ENCODE assay signal across 19 mouse cellular contexts in genomic region chr8:78277411-78277810, GRCm38 (mm10).
A peak's percentile ranks its signal among the peaks of the same experiment; 100 is the strongest.
DNase-seq lines count a peak whose midpoint lies in the region; ATAC-seq lines count a peak whose summit lies in the region.
"Had no signal": no experiment of that assay in that cellular context is flagged by ENCODE, and none has a peak within 500 bp of the region (broad histone marks: within the 10 kb centered on the region; RNA-seq: fewer than 3 reads in every experiment).

No protein-coding gene starts in this region.

- no peak overlapping the region for H3K9ac ChIP-seq in forebrain, embryonic 16.5 days (replicated peaks; ENCODE audit: low read depth, low read length)
- H3K9ac ChIP-seq in forebrain, embryonic 13.5 days, result no peak overlapping the region
- H3K9ac ChIP-seq: heart, embryonic 15.5 days had no signal

- 47% methylated on average over 2 of the region's 2 CpGs for WGBS in forebrain, embryonic 16.5 days
- 65% methylated on average over 2 of the region's 2 CpGs for WGBS in forebrain, embryonic 13.5 days

- peak; percentile 55 to 57 for DNase-seq in cerebellum, postnatal 10 days
- DNase-seq in cerebellum, adult 9-11 months, result no peak
- peak; percentile 39 for DNase-seq in left cerebral cortex, postnatal 4 days
- DNase-seq in left cerebral cortex, postnatal 36 days (ENCODE audit: low spot score in 2 of 2), result no peak
- peak; percentile 46 for DNase-seq in 3T3-L1 (ENCODE audit: low read depth, low spot score)
- no peak for DNase-seq in layer of hippocampus, adult 11-12 months (ENCODE audit: low spot score)
- DNase-seq: adrenal gland, adult 2 months; adrenal gland, postnatal 25 days; cerebellum, adult 2 months; gastrocnemius, postnatal 14 days; heart, adult 2 months; heart, postnatal 14 days; kidney, adult 11 months had no signal

- H3K27ac ChIP-seq in forebrain, embryonic 16.5 days (ENCODE audit: low read length), result no peak overlapping the region
- no peak overlapping the region for H3K27ac ChIP-seq in forebrain, embryonic 13.5 days
- H3K27ac ChIP-seq: embryonic facial prominence, embryonic 10.5 days; heart, adult 2 months; heart, embryonic 15.5 days had no signal

- no peak overlapping the region for H3K4me3 ChIP-seq in forebrain, embryonic 16.5 days (replicated peaks; ENCODE audit: low read length)
- no peak overlapping the region for H3K4me3 ChIP-seq in forebrain, embryonic 13.5 days
- H3K4me3 ChIP-seq: embryonic facial prominence, embryonic 10.5 days; heart, adult 2 months; heart, embryonic 15.5 days had no signal

- H3K4me2 ChIP-seq in forebrain, embryonic 16.5 days (ENCODE audit: low read length), result no peak overlapping the region
- H3K4me2 ChIP-seq in forebrain, embryonic 13.5 days, result no peak overlapping the region
- H3K4me2 ChIP-seq: heart, embryonic 11.5 days; heart, embryonic 15.5 days had no signal

- no peaks in the 10 kb centered on the region for H3K36me3 ChIP-seq in forebrain, embryonic 16.5 days (ENCODE audit: control insufficient read depth, insufficient read depth)
- no peaks in the 10 kb centered on the region for H3K36me3 ChIP-seq in forebrain, embryonic 13.5 days (ENCODE audit: poor library complexity, severe bottlenecking)
- H3K36me3 ChIP-seq: embryonic facial prominence, embryonic 10.5 days; heart, embryonic 15.5 days had no signal

- no peaks in the 10 kb centered on the region for H3K9me3 ChIP-seq in forebrain, embryonic 16.5 days (ENCODE audit: control insufficient read depth, low read length)
- H3K9me3 ChIP-seq in forebrain, embryonic 13.5 days (replicated peaks), result no peaks in the 10 kb centered on the region
- H3K9me3 ChIP-seq: embryonic facial prominence, embryonic 10.5 days; heart, embryonic 15.5 days had no signal

- no peaks in the 10 kb centered on the region for H3K4me1 ChIP-seq in forebrain, embryonic 16.5 days (replicated peaks; ENCODE audit: control insufficient read depth, insufficient read depth, low read length)
- H3K4me1 ChIP-seq in forebrain, embryonic 13.5 days, result no peaks in the 10 kb centered on the region
- H3K4me1 ChIP-seq: embryonic facial prominence, embryonic 10.5 days; heart, embryonic 15.5 days had no signal

- ATAC-seq in forebrain, embryonic 16.5 days, result peak; percentile 75; the same call in 1 of the 2 replicates
- ATAC-seq in forebrain, embryonic 13.5 days, result no peak
- ATAC-seq: hindbrain, embryonic 16.5 days had no signal

- H3K27me3 ChIP-seq in forebrain, embryonic 16.5 days (replicated peaks; ENCODE audit: control insufficient read depth, insufficient read depth, low read length), result no peaks in the 10 kb centered on the region
- H3K27me3 ChIP-seq in forebrain, embryonic 13.5 days, result no peaks in the 10 kb centered on the region
- H3K27me3 ChIP-seq: heart, embryonic 15.5 days had no signal

- intact Hi-C loops in left cerebral cortex, postnatal 4 days (cut with DNase I), result no loop called here
- intact Hi-C loops in left cerebral cortex, postnatal 36 days (cut with DNase I), result no loop called here

Comparison
In these comparisons a context has a peak if more than half of its experiments do, and no peak if none do; other contexts are left out.
1. DNase-seq: peak in cerebellum, postnatal 10 days (2 of 2), left cerebral cortex, postnatal 4 days (single experiment) and 3T3-L1 (single experiment); none in cerebellum, adult 9-11 months (single experiment), left cerebral cortex, postnatal 36 days (0 of 2) and layer of hippocampus, adult 11-12 months (single experiment).